Mouse (Mus musculus): ENCODE measurements around the gene Ccdc114.
"Not testable (repeated sequence)": the region's sequence is repeated elsewhere in the genome, so short reads cannot be mapped to it uniquely, and the experiment has no call there.

Ccdc114 gene

GRCm38 (mm10) chr7:45923762-45924428 is at the start of gene Ccdc114:
Gene Ccdc114, plus strand, starts transcription at chr7:45924072.
- in situ Hi-C loops (cut with MboI; ENCODE audit: low sequenced_read_pairs): no loop called here

DNA sequence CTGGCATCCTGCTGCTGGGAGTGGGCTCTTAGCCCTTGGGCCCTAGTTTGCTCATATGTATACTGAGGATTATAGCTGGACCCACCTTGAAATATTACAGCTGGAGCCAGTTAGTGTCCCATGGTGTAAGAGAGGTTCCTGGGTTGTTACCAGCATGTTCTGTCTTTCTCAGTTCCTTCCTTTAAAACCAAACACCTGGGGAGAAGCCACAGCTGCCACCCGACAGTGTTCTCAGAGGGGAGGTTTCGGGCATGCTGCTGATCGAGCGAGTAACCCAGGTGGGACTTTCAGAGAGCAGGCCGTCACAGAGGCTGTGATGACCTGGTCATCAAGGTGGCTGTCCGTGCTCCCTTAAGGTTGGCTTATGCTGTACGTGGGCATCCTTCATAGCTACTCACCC is 47.0 kb upstream of the Ccdc114 start:
- in situ Hi-C loops (cut with MboI; ENCODE audit: low sequenced_read_pairs): no loop called here

GRCm38 (mm10) chr7:45878278-45878677 is 45.6 kb upstream of the Ccdc114 start, which contains the start of gene Grin2d:
Gene Grin2d, minus strand, starts transcription at chr7:45878378.
- in situ Hi-C loops (cut with MboI; ENCODE audit: low sequenced_read_pairs): not testable (repeated sequence)

DNA sequence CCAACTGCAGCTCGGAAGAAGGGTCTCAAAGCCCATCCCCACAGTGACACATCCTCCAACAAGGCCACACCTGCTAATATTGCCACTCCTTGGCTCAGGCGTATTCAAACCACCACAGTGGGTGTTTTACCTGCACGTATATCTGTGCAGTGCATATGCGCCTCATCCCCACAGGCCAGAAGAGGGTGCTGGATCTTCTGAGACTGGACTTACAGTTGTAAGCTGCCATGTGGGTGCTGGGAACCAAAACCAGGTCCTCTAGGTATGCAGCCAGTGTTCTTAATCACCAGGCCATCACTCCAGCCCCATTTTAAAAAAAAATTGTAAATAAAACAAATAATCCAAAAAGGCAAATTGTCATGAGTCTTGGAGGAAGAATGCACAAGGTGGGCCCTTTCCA is 43.3 kb upstream of the Ccdc114 start:
- in situ Hi-C loops (cut with MboI; ENCODE audit: low sequenced_read_pairs): no loop called here

DNA sequence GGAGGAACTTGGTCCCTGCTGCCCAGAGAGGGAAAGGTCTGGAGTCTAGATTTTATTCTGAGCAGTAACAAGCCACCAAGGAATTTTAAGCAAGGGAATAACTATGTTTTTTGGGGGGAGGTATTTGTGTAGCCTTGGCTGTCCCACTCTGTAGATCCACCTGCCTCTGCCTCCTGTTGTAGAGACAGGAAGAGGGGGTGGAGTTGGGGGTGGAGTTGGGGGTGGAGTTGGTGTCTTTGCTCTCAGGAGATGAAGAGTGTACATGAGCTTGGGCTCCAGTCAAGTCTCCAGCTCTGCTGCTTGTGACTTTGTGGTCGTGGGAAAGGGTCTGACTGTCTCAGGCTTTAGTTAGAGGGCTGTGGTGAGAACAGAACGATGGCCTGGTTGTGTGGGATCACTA is 42.9 kb upstream of the Ccdc114 start:
- in situ Hi-C loops (cut with MboI; ENCODE audit: low sequenced_read_pairs): no loop called here

- in situ Hi-C loops (cut with MboI; ENCODE audit: low sequenced_read_pairs): no loop called here
These were observed 36.6 kb upstream of the Ccdc114 start for GRCm38 (mm10) chr7:45887246-45887645.

- in situ Hi-C loops (cut with MboI; ENCODE audit: low sequenced_read_pairs): no loop called here
These were observed 31.2 kb upstream of the Ccdc114 start for GRCm38 (mm10) chr7:45892651-45893050.

- in situ Hi-C loops (cut with MboI; ENCODE audit: low sequenced_read_pairs): no loop called here
These were observed 27.8 kb upstream of the Ccdc114 start for GRCm38 (mm10) chr7:45895931-45896516.

- in situ Hi-C loops (cut with MboI; ENCODE audit: low sequenced_read_pairs): no loop called here
These were observed 27.2 kb upstream of the Ccdc114 start, which contains the start of the genes Syngr4 and Tmem143 for GRCm38 (mm10) chr7:45896517-45897257. Gene Syngr4, minus strand, starts transcription at chr7:45896714. Gene Tmem143, plus strand, starts transcription at chr7:45896941.

DNA sequence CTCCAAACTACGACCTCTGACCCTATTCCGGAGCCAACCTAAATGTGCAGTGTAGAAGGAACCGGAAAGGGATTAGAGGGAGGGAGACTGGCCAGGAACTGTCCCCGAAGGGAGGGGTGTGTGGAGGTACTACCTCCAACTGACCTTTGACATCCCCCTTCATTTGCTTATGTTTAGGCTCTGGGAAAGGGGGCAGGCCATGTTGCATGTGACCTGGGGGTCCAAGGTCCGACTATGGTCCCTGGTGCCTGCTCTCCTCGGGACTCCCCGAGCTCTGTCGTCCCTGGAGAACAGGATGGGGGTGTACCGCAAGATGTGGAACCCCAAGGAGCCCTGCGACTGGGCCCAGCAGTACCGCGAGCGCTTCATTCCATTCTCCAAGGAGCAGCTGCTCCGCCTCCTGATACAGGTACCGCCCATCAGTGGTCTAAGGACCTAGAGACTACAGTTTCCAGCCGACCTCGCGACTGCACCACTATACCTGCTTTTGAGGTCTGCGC is 26.6 kb upstream of the Ccdc114 start:
- in situ Hi-C loops (cut with MboI; ENCODE audit: low sequenced_read_pairs): no loop called here

DNA sequence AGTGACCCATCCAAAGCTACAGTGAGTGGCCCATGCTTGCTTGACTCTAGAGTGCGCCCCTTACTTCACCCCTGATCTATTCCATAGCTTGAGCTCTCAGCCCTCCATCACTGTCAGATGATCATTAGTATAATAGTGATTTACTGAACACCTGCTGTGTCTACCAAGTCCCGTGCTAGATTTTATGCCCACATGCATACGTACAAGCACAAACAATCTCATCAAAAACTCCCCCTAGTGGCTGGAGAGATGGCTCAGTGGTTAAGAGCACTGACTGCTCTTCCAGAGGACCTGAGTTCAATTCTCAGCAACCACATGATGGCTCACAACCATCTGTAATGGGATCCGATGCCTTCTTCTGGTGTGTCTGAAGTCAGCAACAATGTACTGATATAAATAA is 25.7 kb upstream of the Ccdc114 start:
- in situ Hi-C loops (cut with MboI; ENCODE audit: low sequenced_read_pairs): not testable (repeated sequence)

DNA sequence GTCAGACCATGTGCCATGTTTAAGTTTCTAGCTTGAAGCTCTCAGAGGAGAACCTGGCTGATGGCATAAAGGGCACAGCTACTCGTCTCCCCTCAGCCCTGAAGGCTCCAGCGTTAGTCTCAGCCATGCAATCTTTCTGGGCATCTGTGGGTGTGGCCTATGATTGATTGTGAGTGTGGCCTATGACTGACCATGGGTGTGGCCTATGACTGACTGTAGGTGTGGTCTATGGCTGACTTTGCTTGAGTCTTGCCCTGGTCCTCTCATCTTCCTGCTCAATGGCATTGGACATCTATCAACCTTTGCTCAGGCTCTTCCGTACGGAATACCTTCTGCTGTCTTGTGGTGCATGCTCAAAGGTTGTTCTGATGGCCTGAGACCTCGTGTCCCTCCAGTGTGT is 22.3 kb upstream of the Ccdc114 start:
- in situ Hi-C loops (cut with MboI; ENCODE audit: low sequenced_read_pairs): no loop called here

DNA sequence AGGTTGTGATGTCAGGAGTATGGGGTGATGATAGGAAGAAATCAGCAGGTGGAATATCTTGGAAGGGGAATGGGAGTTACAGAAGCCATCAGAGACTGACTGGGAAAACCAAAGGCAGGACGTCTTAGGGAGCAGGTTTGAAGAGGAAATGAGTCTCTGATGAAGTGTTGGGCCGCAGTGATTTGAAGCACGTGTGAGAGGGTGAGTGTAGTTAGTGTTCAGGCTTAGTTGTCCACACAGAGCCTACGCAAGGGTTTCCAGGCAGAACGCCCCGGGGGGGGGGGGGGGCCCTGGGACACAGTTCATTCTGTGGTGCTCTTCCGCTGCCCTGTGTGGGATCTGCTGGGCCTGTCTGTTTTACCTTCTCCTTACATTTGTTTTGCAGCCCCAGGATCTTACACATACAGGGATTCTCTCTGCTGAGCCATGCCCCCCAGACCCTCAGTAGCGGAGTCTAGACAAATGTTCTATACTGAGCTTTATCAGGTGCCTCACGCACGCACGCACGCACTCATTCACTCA is 21.3 kb upstream of the Ccdc114 start:
- in situ Hi-C loops (cut with MboI; ENCODE audit: low sequenced_read_pairs): no loop called here

DNA sequence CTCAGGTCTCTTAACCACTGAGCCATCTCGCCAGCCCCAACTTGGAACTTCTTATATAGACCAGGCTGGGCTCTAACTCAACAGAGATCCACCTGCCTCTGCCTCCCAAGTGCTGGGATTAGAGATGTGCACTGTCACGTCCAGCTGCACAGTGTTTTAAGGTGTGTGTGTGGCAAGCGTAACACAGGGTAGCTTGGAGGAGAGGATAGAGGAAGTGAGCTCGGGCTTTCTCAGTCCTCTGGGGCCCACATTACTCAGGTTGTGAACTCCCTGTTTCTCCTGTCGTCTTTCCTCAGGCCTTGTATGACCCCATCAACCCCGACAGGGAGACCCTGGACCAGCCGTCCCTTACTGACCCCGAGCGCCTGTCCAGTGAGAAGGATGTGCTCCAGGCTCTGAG is 17.2 kb upstream of the Ccdc114 start:
- in situ Hi-C loops (cut with MboI; ENCODE audit: low sequenced_read_pairs): no loop called here

GRCm38 (mm10) chr7:45908384-45908783 is 15.5 kb upstream of the Ccdc114 start:
- in situ Hi-C loops (cut with MboI; ENCODE audit: low sequenced_read_pairs): no loop called here

DNA sequence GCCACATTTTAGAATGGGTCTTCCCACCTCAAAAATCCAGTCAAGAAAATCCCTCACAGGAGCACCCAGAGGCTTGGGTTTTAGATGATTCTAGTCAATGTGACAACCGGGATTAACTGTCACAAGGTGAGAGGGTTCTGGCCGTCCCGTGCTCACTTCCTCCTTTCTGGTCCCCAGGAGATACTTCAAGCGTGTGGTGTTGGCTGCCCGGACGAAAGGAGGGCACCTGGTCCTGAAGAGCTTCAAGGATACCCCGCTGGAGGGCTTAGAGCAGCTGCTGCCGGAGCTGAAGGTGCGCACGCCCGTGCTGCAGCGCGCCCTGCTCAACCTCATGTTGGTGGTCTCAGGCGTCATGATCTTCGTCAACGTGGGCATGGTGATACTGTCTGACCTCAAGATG is 14.7 kb upstream of the Ccdc114 start:
- in situ Hi-C loops (cut with MboI; ENCODE audit: low sequenced_read_pairs): no loop called here

GRCm38 (mm10) chr7:45914067-45914466 is 9.8 kb upstream of the Ccdc114 start:
- in situ Hi-C loops (cut with MboI; ENCODE audit: low sequenced_read_pairs): no loop called here

- in situ Hi-C loops (cut with MboI; ENCODE audit: low sequenced_read_pairs): no loop called here
These were observed 8.9 kb upstream of the Ccdc114 start for GRCm38 (mm10) chr7:45915011-45915410.

- in situ Hi-C loops (cut with MboI; ENCODE audit: low sequenced_read_pairs): no loop called here
These were observed 7.5 kb upstream of the Ccdc114 start for GRCm38 (mm10) chr7:45916056-45917003.

- in situ Hi-C loops (cut with MboI; ENCODE audit: low sequenced_read_pairs): no loop called here
These were observed 6.7 kb upstream of the Ccdc114 start for GRCm38 (mm10) chr7:45917004-45917704.
